Mouse (Mus musculus): Measurements from ENCODE around the gene Cops3.

Gene Cops3

GRCm38 (mm10) chr11:59775435-59776148 lies 64.0 kb downstream of the Cops3 start:
- no peak for DNase-seq

- no peak for DNase-seq
Measured at GRCm38 (mm10) chr11:59774522-59774921, 65.1 kb downstream of the Cops3 start.

- no peak for DNase-seq
Measured at GRCm38 (mm10) chr11:59772902-59773301, 66.7 kb downstream of the Cops3 start.

- DNase-seq, result no peak
Measured at GRCm38 (mm10) chr11:59772291-59772690, 67.3 kb downstream of the Cops3 start.

- DNase-seq, result no peak
Measured at GRCm38 (mm10) chr11:59770753-59771152, 68.9 kb downstream of the Cops3 start.

- DNase-seq, result no peak
Measured at GRCm38 (mm10) chr11:59769738-59770137, 69.9 kb downstream of the Cops3 start.

- DNase-seq, result no peak
Measured at GRCm38 (mm10) chr11:59769307-59769706, 70.3 kb downstream of the Cops3 start.

Measured in B cell, adult 2 months (primary cell).